Mouse (Mus musculus) adrenal gland, adult 18-20 months (tissue): ENCODE data around the gene Mki67. TPM values are rescaled to one million over a fixed set of nuclear protein-coding genes. Genes with fewer than 3 reads are reported as not detected.
A peak's percentile ranks its signal among the peaks of the same experiment; 100 is the strongest.

ENCODE experiments used
- DNase-seq, 2 experiments: peaks; one replicate each; pipeline ENCODE4 v3.0.0; 2021 to 2022; ENCODE audit warnings: low spot score in 2 of 2
- long read RNA-seq, 2 experiments: library from polyadenylated mRNA; stranded (forward); transcript quantifications; one replicate each; pipeline ENCODE4 v2.0.0; 2021
- total RNA-seq, 2 experiments: library from RNA; stranded (reverse); gene quantifications; 1 replicate in 1 of 2; 2 replicates in 1 of 2; pipeline ENCODE4 v1.2.3; 2021

Gene Mki67
- total RNA-seq: 1 to 10 TPM; 1.8 to 2.3 TPM
- long read RNA-seq, experiment 1, full-length matches to known transcripts: 1 of 1 reads
- long read RNA-seq, experiment 1, partial matches to known transcripts: 0 of 1 reads
- long read RNA-seq, experiment 1, other reads (novel, unspliced or antisense): 0 of 1 reads
- long read RNA-seq, experiment 2, partial matches to known transcripts: 1 of 1 reads
- long read RNA-seq, experiment 2, other reads (novel, unspliced or antisense): 0 of 1 reads

GRCm38 (mm10) chr7:135715642-135716444 lies at the start of gene Mki67:
TSS of gene Mki67 (minus strand) at chr7:135716361.
- DNase-seq: peak in 1 of 2 experiments; percentile 24

- DNase-seq: no peak
Observed at GRCm38 (mm10) chr7:135763311-135763710, 47.1 kb upstream of the Mki67 start.

- DNase-seq: no peak
Observed at GRCm38 (mm10) chr7:135758754-135759510, 42.8 kb upstream of the Mki67 start.

GRCm38 (mm10) chr7:135758171-135758570 lies 42.0 kb upstream of the Mki67 start:
- no peak for DNase-seq

- DNase-seq: no peak
Observed at GRCm38 (mm10) chr7:135756984-135757586, 40.9 kb upstream of the Mki67 start.

GRCm38 (mm10) chr7:135748986-135749385 lies 32.8 kb upstream of the Mki67 start:
- DNase-seq: no peak

GRCm38 (mm10) chr7:135747072-135747471 lies 30.9 kb upstream of the Mki67 start:
- DNase-seq: no peak

- DNase-seq: no peak
Observed at GRCm38 (mm10) chr7:135746528-135746927, 30.4 kb upstream of the Mki67 start.

- DNase-seq: no peak
Observed at GRCm38 (mm10) chr7:135745091-135745490, 28.9 kb upstream of the Mki67 start.

GRCm38 (mm10) chr7:135740453-135740852 lies 24.3 kb upstream of the Mki67 start:
- DNase-seq: no peak

- DNase-seq: no peak
Observed at GRCm38 (mm10) chr7:135736581-135736886, 20.4 kb upstream of the Mki67 start.

- peak; percentile 74 to 76 for DNase-seq
Observed at GRCm38 (mm10) chr7:135735691-135736580, 19.8 kb upstream of the Mki67 start.

- DNase-seq: no peak
Observed at GRCm38 (mm10) chr7:135734911-135735646, 18.9 kb upstream of the Mki67 start.

GRCm38 (mm10) chr7:135734379-135734778 lies 18.2 kb upstream of the Mki67 start:
- no peak for DNase-seq

- DNase-seq: no peak
Observed at GRCm38 (mm10) chr7:135728038-135728437, 11.9 kb upstream of the Mki67 start.

GRCm38 (mm10) chr7:135726707-135727106 lies 10.5 kb upstream of the Mki67 start:
- no peak for DNase-seq

GRCm38 (mm10) chr7:135723672-135724341 lies 7.6 kb upstream of the Mki67 start:
- no peak for DNase-seq

- no peak for DNase-seq
Observed at GRCm38 (mm10) chr7:135722011-135722838, 6.1 kb upstream of the Mki67 start.
